Mouse (Mus musculus) left cerebral cortex, adult 18-20 months (tissue): ENCODE data around the gene Them7. TPM values are rescaled to one million over a fixed set of nuclear protein-coding genes. Genes with fewer than 3 reads are reported as not detected.

Experiments
- DNase-seq, 2 experiments: peaks; one replicate each; pipeline ENCODE4 v3.0.0; 2021 to 2022; ENCODE audit warnings: low spot score in 2 of 2, mixed read lengths in 1 of 2
- total RNA-seq, 2 experiments: library from RNA; stranded (reverse); gene quantifications; 2 replicates each; pipeline ENCODE4 v1.2.3; 2021

Them7 gene
- total RNA-seq, 2 experiments from 2014 or later = not detected

DNA sequence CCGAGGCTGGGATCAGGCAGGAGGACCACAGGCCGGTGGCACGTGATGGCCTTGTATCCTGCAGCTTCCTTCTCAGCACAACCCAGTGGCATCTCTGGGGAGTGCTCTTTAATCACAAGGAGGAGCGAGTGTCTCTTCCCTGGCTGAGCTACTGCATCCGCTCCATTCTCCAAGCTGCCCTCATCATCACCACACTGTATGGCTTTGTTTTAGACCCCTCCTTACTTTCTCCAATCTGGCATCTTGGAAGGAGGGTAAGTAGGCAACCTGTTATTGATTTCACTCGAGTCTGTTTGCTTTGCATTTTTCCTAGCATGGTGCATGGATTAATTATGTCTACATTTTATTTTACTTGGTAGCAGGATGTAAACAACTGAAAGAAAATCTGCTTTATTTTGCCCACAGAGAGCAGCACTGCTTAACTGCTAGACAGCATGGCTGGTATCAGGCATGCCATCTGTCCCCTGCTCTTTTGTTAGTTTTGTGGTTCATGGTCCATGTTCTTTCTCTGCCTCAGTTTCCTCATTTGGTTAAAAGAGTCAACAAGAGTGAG is 79.9 kb downstream of the Them7 start:
- DNase-seq = no peak

GRCm38 (mm10) chr2:105305876-105306275 is 81.8 kb downstream of the Them7 start:
- DNase-seq = no peak

GRCm38 (mm10) chr2:105311414-105311813 is 87.3 kb downstream of the Them7 start:
- DNase-seq = peak; percentile 4 to 19

DNA sequence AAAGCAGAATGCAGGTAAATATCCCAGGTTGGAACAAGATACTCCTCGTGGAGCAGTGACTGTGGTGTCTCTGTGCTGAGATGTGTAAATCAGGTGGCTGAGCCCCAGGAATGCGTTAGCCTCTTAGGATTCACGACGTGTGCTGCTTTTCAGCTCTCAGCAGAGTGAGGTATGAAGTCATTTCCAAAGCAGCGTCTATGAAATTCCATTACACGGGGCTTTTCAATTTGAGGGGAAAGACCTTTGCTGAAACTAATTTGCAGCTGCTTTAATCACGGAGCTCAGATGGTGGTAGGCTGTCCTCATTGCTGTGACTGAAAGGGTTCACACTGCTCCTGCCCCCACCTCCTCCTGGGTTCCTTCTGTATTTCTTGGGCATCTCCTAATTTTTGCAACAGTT is 87.9 kb downstream of the Them7 start:
- no peak for DNase-seq

- DNase-seq = no peak
These were observed 89.0 kb downstream of the Them7 start for GRCm38 (mm10) chr2:105313077-105313476.

- no peak for DNase-seq
These were observed 93.5 kb downstream of the Them7 start for GRCm38 (mm10) chr2:105317556-105318184.

DNA sequence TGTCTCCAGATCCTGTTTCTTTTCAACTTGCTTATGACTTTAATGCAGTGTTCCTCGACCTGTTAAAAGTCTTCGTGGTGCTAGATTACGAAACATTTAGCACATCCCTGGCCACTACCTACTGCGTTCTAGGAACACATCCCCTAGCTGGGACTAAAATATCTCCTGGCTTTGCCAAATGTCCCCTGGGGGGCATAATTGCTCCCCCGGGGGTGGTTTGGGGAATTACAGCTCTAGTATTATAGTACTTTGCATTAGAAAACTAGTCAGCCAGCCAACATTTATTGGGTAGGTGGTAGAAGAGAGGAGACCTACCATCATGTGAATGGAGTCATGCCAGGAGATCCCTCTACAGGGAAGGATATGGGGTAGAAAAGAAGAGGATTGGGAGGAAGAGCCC is 101.9 kb downstream of the Them7 start:
- DNase-seq = no peak

GRCm38 (mm10) chr2:105330024-105330423 is 105.9 kb downstream of the Them7 start:
- peak in 1 of 2 experiments; percentile 5 for DNase-seq

DNA sequence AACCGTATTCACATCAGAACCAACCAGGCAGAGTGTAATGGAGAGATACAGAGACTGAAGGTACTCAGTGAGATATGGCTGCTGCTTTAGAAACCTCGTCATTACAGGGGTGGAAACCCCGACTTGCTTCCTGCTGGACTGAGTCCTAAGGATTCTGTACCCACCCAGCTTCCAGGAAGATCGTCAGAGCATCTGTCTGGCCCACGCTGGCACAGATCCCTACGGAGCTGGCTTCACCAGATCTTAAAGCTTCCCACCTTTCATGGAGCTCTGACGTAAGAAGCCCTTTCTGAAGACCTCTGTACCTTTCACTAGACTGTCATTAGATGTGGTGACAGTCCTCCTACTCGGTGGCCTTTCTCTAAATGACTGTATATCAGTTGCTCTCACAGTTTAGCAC is 109.0 kb downstream of the Them7 start:
- DNase-seq = no peak

GRCm38 (mm10) chr2:105333976-105334713 is 110.0 kb downstream of the Them7 start:
- DNase-seq = peak; percentile 47 to 55

GRCm38 (mm10) chr2:105335661-105336060 is 111.5 kb downstream of the Them7 start:
- DNase-seq = no peak

GRCm38 (mm10) chr2:105336314-105337027 is 112.4 kb downstream of the Them7 start:
- DNase-seq = no peak

- DNase-seq = no peak
These were observed 113.2 kb downstream of the Them7 start for GRCm38 (mm10) chr2:105337171-105337875.

GRCm38 (mm10) chr2:105339993-105340392 is 115.9 kb downstream of the Them7 start:
- DNase-seq = no peak

GRCm38 (mm10) chr2:105348886-105349285 is 124.8 kb downstream of the Them7 start:
- no peak for DNase-seq

DNA sequence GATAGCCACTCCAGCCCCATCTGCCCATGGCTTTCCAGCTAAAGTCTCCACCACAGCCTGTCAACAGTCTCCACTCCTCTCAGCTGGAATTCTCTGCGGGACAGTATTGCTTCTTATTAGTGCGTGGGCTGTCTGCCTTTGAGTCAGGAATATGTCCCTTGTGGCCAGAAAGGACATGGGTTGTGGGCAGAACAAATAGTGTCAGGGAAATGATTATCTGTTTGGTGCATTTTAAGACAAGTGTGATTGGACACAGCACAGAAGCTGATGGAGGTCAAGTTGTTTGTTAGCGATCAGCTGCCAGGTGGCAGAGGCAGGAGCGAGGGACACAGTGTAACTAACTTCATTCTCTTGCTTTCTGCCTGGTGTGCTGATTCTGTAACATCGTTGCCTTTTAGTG is 132.7 kb downstream of the Them7 start:
- DNase-seq = no peak

GRCm38 (mm10) chr2:105358040-105358439 is 133.9 kb downstream of the Them7 start:
- no peak for DNase-seq

DNA sequence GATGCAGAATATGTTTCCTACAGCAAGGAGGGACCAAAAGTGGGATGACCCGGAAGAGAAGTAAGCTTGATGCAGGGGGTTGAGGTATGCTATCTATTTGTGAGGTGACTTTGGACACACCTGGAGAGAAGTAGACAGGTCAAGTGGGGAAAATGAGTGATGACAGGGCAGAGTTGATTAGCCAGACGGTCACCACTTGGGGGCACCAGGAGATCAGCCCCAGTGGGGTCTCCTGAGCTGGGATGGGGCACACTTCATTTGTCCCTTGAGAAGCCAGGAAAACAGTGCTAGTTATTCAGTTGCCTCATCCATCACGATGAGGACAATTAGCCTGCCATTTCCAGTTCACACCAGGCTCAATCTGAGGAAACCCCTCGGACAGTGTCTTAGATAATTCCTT is 143.5 kb downstream of the Them7 start:
- DNase-seq = no peak

GRCm38 (mm10) chr2:105370240-105370639 is 146.1 kb downstream of the Them7 start:
- DNase-seq = peak; percentile 3 to 9

GRCm38 (mm10) chr2:105370698-105371097 is 146.6 kb downstream of the Them7 start:
- DNase-seq = peak in 1 of 2 experiments; percentile 8

DNA sequence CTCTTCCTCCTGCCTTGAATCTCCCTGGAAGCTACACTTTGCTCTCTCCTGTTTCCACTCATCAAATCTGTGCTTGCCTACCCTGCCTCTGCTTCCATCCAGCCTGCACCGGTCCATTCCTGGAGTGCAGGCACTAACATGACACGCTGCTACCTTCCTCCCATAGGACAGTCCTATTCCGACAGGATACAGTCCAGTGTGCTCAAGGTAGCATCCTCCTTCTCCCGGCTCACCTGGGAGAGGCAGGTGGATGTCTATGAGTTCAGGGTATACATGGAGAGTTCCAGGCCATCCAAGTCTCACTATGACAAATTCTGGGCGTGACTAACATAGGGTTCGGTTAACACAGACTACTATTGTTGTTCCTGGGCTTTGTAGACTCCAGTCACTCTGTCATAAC is 148.0 kb downstream of the Them7 start:
- no peak for DNase-seq
